Mouse (Mus musculus): ENCODE results near the gene Fpr2.
"Not testable (repeated sequence)": the region's sequence is repeated elsewhere in the genome, so short reads cannot be mapped to it uniquely, and the experiment has no call there.

- not testable (repeated sequence) for TF ChIP-seq POLR2A (IDR thresholded peaks at IDR 0.05; ENCODE audit: control insufficient read depth, extremely low read depth, insufficient read depth, low read length, poor library complexity); CTCF (IDR thresholded peaks at IDR 0.05; ENCODE audit: borderline replicate concordance, control insufficient read depth, extremely low read depth, insufficient read depth, low read length, poor library complexity)
Measured at GRCm38 (mm10) chr17:17844606-17845005, 43.0 kb upstream of the Fpr2 start.

Data from thymus, adult 2 months (tissue).